Mouse (Mus musculus) activated CD4-positive, CD25-positive, alpha-beta regulatory T cell (primary cell): Measurements from ENCODE around the gene Rxylt1. TPM values are rescaled to one million over a fixed set of nuclear protein-coding genes. Genes with fewer than 3 reads are reported as not detected.

ENCODE experiments used
- polyA plus RNA-seq, 2 experiments: library from polyadenylated mRNA; unstranded; fragments of 100-300 nt; shearing (Covaris generic); gene quantifications; one replicate each; pipeline ENCODE4 v1.2.1; 2017

Rxylt1 gene
- 10 to 100 TPM; 28.1 to 40.2 TPM for polyA plus RNA-seq

GRCm38 (mm10) chr10:122096980-122097844, at the start of gene Rxylt1:
Rxylt1 (minus strand) TSS chr10:122097371.

GRCm38 (mm10) chr10:122046904-122047726, 50.1 kb downstream of the Rxylt1 start, which contains the start of gene Srgap1:
Srgap1 (minus strand) TSS chr10:122047315.

Other genes with a start within 250 kb of the Rxylt1 start
- gene Srgap1, start 50.1 kb downstream of the Rxylt1 start, polyA plus RNA-seq, result under 1 TPM; 0.17 to 0.37 TPM